Mouse (Mus musculus) ovary, postnatal 10 days (tissue): Measurements from ENCODE around the gene Adat3.
A peak's percentile ranks its signal among the peaks of the same experiment; 100 is the strongest.

Experiments
- DNase-seq: peaks from one replicate; pipeline ENCODE4 v3.0.0; 2022; ENCODE audit warnings: low spot score

Adat3 gene

DNA sequence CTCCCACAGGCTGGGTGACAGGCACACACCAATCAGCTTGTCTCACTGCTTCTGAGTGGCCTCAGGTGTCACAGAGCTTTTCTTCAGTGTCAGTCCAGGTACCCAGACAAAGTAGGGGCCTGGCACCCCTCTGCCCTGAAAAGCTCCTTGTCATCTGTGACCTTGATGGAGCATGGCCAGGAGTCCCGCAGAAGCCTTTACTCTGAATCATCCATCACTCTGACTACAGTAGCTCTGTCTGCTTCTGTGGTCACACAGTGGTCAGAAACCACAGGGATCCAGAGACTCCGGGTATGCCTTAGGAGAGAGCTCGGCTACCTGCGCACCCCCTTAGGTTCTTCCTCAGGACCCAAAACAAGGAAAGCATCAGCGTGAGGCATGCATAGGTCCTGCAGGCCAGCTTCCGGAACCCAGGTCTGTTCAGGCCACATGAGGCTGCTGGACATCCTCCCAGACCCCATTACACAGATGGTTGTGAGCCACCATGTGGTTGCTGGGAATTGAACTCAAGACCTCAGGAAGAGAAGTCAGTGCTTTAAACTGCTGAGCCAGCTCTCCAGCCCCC lies 50.6 kb downstream of the Adat3 start:
- no peak for DNase-seq

DNA sequence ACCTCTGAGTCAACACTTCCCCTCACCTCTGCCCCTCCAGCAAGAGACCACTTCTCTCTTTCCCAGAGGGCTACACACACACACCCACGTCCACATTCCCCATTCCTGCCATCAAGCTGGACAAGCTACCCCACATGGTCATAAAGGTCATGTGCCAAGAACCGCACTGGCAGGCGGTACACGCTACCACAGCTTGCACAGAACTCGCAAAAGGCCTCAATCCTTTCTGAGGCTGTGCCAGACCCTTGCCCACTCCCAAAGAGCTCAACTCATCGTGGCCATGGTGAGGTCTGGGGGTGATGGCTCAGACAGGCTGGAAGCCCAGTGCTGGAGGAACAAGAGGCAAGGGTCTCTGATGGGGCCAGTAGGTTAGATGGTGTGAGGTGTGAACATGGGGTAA lies 52.2 kb downstream of the Adat3 start:
- no peak for DNase-seq

DNA sequence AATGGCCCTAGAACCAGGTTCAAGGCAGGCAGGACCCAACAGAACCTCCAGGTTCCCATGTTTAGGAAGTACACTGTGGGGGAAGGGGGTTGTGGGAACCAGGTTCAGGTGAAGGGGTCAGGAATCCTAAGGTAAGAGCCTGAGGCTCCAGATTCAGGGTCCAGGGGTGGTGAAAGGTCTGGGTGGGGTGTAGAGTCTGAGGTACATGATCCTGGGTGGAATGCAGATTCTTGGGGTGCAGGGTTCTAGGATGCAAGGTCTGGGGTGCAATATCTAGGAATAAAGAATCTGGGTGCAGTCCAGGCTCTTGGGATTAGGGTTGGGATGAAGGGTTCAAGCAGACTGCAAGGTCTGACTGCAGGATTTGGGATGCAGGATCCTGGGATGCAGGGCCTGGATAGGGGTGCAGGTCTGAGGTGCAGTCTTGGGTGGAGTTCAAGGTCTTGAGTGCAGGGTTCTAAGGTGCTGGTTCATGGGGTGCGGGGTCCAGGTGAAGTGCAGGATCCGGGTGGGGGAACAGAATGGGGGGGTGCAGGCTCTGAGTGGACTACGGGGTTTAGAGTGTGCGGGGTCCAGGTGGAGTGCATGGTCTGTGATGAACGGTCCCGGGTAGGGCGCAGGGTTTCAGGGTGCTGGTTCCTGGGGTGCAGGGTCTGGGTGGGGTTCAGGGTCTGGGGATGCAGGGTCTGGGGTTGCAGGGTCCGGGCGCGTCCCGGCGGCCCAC lies 52.9 kb downstream of the Adat3 start:
- DNase-seq = no peak

DNA sequence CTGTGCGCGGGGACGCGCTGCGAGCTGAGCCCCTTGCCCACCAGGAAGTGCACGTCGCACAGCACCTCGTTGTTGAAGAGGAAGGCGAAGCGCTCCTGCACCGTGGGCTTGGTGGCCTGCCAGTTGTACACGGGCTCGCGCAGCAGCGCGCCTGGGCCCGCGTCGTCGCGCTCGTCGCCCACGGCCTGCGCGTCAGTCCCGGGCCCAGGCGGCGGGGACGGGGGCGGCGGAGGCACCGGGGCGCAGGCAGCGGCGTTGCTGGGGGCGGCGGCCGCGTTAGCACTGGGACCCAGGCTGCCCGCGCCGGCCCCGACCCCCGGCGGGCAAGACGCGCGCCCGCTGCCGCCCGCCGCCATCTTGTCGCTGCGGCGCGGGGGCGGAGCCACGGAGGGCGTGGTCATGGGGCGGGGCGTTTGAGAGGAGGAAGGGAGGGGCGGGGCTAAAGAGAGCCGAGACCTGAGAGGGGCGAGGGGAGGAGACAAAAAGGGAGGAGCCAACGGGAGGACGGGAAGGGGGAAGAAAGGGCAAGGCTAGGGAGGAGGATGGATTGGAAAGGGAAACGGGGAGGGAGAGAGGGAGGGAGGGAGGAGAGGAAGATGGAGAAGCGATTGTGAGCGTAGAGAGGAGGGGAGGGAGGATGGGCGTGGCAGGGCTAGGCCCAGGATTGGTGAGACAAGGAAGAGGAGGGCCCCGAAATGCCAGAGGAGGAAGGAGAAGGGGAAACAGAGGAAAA lies 53.6 kb downstream of the Adat3 start:
- DNase-seq = peak; percentile 83

DNA sequence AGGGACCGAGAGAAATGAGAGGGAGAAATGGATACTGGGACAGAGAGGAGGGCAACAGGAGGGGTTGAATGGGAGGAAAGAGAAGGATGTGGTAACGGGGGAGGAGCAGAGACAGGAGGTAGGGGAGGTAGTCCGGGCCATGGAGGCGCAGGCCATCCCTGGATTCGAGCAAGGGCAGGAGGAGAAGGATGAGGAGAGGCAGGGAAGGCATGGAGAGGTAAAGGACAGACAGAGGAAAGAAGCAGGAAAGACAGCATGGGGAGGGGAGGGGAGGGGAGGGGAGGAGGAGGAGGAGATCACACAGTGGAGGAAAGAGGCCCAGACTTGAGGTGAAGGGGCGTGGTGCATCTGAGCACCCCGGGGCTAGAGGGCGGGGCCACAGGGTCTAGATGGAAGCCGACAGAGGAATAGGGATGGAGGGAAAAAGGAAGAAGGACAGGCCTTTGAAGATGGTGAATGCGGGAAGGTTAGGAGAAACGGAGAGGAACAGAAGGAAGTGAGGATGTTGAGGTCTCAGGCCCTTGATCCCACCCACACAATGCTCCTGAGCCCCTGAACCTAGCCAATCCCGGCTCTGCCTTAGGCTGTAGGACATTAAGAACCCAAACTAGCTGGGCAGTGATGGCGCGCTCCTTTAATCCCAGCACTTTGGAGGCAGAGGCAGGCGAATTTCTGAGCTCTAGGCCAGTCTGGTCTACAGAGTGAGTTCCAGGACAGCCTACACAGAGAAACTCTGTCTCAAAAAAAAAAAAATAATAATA lies 54.4 kb downstream of the Adat3 start, which contains the start of gene Btbd2:
Btbd2 (minus strand) TSS at position 209 of the 761 bp plus-strand sequence.
- DNase-seq = no peak
